Mouse (Mus musculus) ES-E14 (cell line): ENCODE data around the gene Ppp2r5a. TPM values are rescaled to one million over a fixed set of nuclear protein-coding genes. Genes with fewer than 3 reads are reported as not detected.
A peak's percentile ranks its signal among the peaks of the same experiment; 100 is the strongest.

Experiments
- DNase-seq: peaks from one replicate; pipeline ENCODE4 v3.0.0-alpha.2; 2013; ENCODE audit warnings: low read depth, low spot score
- H3K27ac ChIP-seq: 2 replicates; pipeline ENCODE4 v1.5.1; 2012; ENCODE audit warnings: low read depth, mild to moderate bottlenecking, low read length, moderate library complexity, mixed read lengths; ENCODE audit not compliant: poor library complexity, insufficient read depth, severe bottlenecking
- H3K36me3 ChIP-seq: 2 replicates; pipeline ENCODE4 v1.6.1; 2012; ENCODE audit warnings: mild to moderate bottlenecking, low read length, moderate library complexity, mixed read lengths; ENCODE audit not compliant: control insufficient read depth, poor library complexity, insufficient read depth, severe bottlenecking
- H3K4me1 ChIP-seq, 2 experiments: fragments of 150-350 bp in 1 of 2; sonication (generic) in 1 of 2; 2 replicates each; pipeline ENCODE4 v1.6.1; 2012; ENCODE audit warnings: low read length in 2 of 2, mild to moderate bottlenecking in 1 of 2, mixed read lengths in 1 of 2; ENCODE audit not compliant: control insufficient read depth in 2 of 2, insufficient read depth in 2 of 2, poor library complexity in 1 of 2
- H3K4me3 ChIP-seq, 2 experiments: fragments of 150-350 bp in 1 of 2; sonication (generic) in 1 of 2; 2 replicates each; pipeline ENCODE4 v1.5.1; 2012; ENCODE audit warnings: low read length in 2 of 2, low read depth in 1 of 2, mild to moderate bottlenecking in 1 of 2, mixed read lengths in 1 of 2; ENCODE audit not compliant: insufficient read depth in 1 of 2, poor library complexity in 1 of 2, severe bottlenecking in 1 of 2
- H3K9ac ChIP-seq: 2 replicates; pipeline ENCODE4 v1.6.1; 2012; ENCODE audit warnings: low read depth, mild to moderate bottlenecking, low read length, mixed read lengths; ENCODE audit not compliant: poor library complexity, insufficient read depth, severe bottlenecking
- H3K9me3 ChIP-seq: fragments of 150-350 bp; sonication (generic); 2 replicates; pipeline ENCODE4 v1.6.1; 2012; ENCODE audit warnings: low read depth, mild to moderate bottlenecking, low read length; ENCODE audit not compliant: control insufficient read depth, insufficient read depth
- CHD2 ChIP-seq: IDR thresholded peaks from 2 replicates; pipeline ENCODE4 v1.6.1; 2014; ENCODE audit warnings: mild to moderate bottlenecking, low read depth, low read length, inconsistent platforms
- HCFC1 ChIP-seq: IDR thresholded peaks from 2 replicates; pipeline ENCODE4 v1.6.1; 2012; ENCODE audit warnings: low read length, inconsistent platforms, borderline replicate concordance; ENCODE audit not compliant: insufficient read depth
- MAFK ChIP-seq: IDR thresholded peaks from 2 replicates; pipeline ENCODE4 v1.6.1; 2014; ENCODE audit warnings: mild to moderate bottlenecking, low read depth, low read length, inconsistent platforms; ENCODE audit not compliant: insufficient read depth
- ZC3H11A ChIP-seq: IDR thresholded peaks from 2 replicates; pipeline ENCODE4 v1.6.1; 2012; ENCODE audit warnings: low read depth, mild to moderate bottlenecking, inconsistent platforms, low read length, borderline replicate concordance
- ZNF384 ChIP-seq: IDR thresholded peaks from 2 replicates; pipeline ENCODE4 v1.6.1; 2012; ENCODE audit warnings: low read depth, low read length, inconsistent platforms
- in situ Hi-C, 2 experiments: fragments of 600-800 bp; cut with MboI; formaldehyde crosslinking; loops; one replicate each; pipeline ENCODE4 v1.15.1; 2025; ENCODE audit warnings: low sequenced_read_pairs in 2 of 2, inconsistent platforms in 1 of 2; ENCODE audit not compliant: unreplicated experiment in 2 of 2
- total RNA-seq: library from RNA; depleted of rRNA; stranded (reverse); fragments of 300-350 nt; gene quantifications from 2 replicates; pipeline ENCODE4 v1.2.3, GENCODE M21; 2012

The Ppp2r5a gene
- total RNA-seq, 1 experiment, result 47.3 TPM

GRCm38 (mm10) chr1:191394126-191394525 is 8.9 kb downstream of the Ppp2r5a start:
- DNase-seq, result no peak
- no peak overlapping the region for H3K27ac ChIP-seq
- peaks cover 0 to 2% of the 10 kb centered on the region in 2 experiments; a peak in 1 of 4 replicates for H3K4me1 ChIP-seq
- H3K9me3 ChIP-seq, result no peaks in the 10 kb centered on the region
- H3K36me3 ChIP-seq, result no peaks in the 10 kb centered on the region
- in situ Hi-C loops, result no loop called here
- no peak overlapping the region for H3K9ac ChIP-seq
- TF ChIP-seq CHD2 (no peak), HCFC1 (no peak), MAFK (no peak), ZNF384 (no peak), ZC3H11A (no peak)
- H3K4me3 ChIP-seq, result 0 out of 4 replicates have a peak overlapping the region, but pooled peaks of 1 of the 2 experiments have one; percentile 68

- Histone ChIP-seq H3K4me1 (peaks cover 0 to 2% of the 10 kb centered on the region in 2 experiments; a peak in 1 of 4 replicates), H3K36me3 (no peaks in the 10 kb centered on the region), H3K9me3 (no peaks in the 10 kb centered on the region), H3K9ac (no peak overlapping the region), H3K27ac (no peak overlapping the region), H3K4me3 (no peak overlapping the region)
- in situ Hi-C loops, result no loop called here
- TF ChIP-seq ZC3H11A (no peak), HCFC1 (no peak), ZNF384 (0 out of 2 replicates have a peak, but pooled peaks have one; percentile 27)
- DNase-seq, result no peak
These were observed 9.5 kb downstream of the Ppp2r5a start for GRCm38 (mm10) chr1:191393536-191393935.

- in situ Hi-C loops, result no loop called here
- TF ChIP-seq ZNF384, result no peak
- TF ChIP-seq HCFC1, result no peak
- no peak for TF ChIP-seq ZC3H11A
- no peak for TF ChIP-seq MAFK
- no peak for TF ChIP-seq CHD2
- peak; percentile 40 for DNase-seq
- Histone ChIP-seq H3K36me3 (no peaks in the 10 kb centered on the region), H3K4me1 (peaks cover 0 to 2% of the 10 kb centered on the region in 2 experiments; a peak in 1 of 4 replicates), H3K9me3 (no peaks in the 10 kb centered on the region), H3K27ac (no peak overlapping the region), H3K4me3 (no peak overlapping the region), H3K9ac (no peak overlapping the region; the same call in 1 of the 2 replicates)
These were observed 11.8 kb downstream of the Ppp2r5a start for GRCm38 (mm10) chr1:191391311-191391710.

- TF ChIP-seq MAFK (no peak), ZC3H11A (no peak), ZNF384 (no peak), CHD2 (no peak), HCFC1 (no peak)
- no peaks in the 10 kb centered on the region for H3K9me3 ChIP-seq
These were observed 18.2 kb downstream of the Ppp2r5a start for GRCm38 (mm10) chr1:191384786-191385430.

More at GRCm38 (mm10) chr1:191384786-191385430, 18.2 kb downstream of the Ppp2r5a start:
- H3K4me1 ChIP-seq, result no peaks in the 10 kb centered on the region; a peak in 1 of 4 replicates
- no peak for DNase-seq
- no peak overlapping the region for H3K4me3 ChIP-seq
- in situ Hi-C loops, result no loop called here
- H3K27ac ChIP-seq, result no peak overlapping the region
- no peaks in the 10 kb centered on the region for H3K36me3 ChIP-seq
- no peak overlapping the region for H3K9ac ChIP-seq
